Mouse (Mus musculus): Measurements from ENCODE around the gene Zfp988. TPM values are rescaled to one million over a fixed set of nuclear protein-coding genes. Genes with fewer than 3 reads are reported as not detected.
"Not testable (repeated sequence)": the region's sequence is repeated elsewhere in the genome, so short reads cannot be mapped to it uniquely, and the experiment has no call there.

The Zfp988 gene
- polyA plus RNA-seq, 1 experiment, result 25.2 TPM

DNA sequence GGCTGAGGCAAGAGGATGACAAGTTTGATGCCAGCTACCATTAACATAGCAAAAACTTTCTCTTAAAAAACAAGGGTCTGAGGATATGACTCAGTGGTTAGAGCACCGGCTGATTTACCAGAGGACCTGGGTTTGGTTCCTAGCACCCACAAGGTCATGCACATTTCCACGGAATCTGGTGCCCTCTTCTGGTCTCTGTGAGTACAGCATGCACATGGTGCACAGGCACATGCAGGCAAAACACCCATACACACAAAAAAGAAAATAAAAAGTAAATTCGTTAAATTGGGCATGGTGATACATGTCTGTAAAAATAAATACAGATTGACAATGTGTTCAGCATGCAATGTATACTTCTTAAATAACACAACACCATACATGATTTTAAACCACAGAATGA, 34.8 kb downstream of the Zfp988 start:
- H3K27ac ChIP-seq (ENCODE audit: insufficient read depth, low read length); H3K27me3 ChIP-seq (ENCODE audit: control insufficient read depth, insufficient read depth, low read length, poor library complexity, severe bottlenecking); H3K36me3 ChIP-seq (ENCODE audit: control insufficient read depth, insufficient read depth, low read length, poor library complexity, severe bottlenecking); H3K9ac ChIP-seq (ENCODE audit: low read depth, poor library complexity, severe bottlenecking); H3K4me3 ChIP-seq (ENCODE audit: low read depth, low read length); H3K4me1 ChIP-seq (ENCODE audit: control insufficient read depth, insufficient read depth, low read length): not testable (repeated sequence)
- peak; percentile 49 for TF ChIP-seq CTCF (IDR thresholded peaks at IDR 0.05; ENCODE audit: low read depth, low read length)
- peaks cover 24% of the 10 kb centered on the region for H3K9me3 ChIP-seq (replicated peaks; ENCODE audit: control insufficient read depth, insufficient read depth, low read length, poor library complexity, severe bottlenecking)

DNA sequence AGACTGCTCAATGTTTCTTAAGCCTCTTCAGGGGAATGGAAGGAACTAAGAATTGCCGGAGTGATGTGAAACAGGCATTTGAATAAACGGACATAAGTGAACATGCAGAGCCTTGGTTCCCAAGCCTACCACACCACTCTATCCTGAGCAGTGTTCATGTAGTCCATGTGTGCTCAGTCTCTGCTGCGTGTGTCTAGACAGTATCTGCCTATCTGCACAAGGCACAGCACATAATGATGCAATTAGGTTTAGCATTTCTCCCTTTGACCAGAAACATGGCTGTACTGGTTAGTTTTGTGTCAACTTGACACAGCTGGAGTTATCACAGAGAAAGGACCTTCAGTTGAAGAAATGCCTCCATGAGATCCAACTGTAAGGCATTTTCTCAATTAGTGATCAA, 35.4 kb downstream of the Zfp988 start:
- H3K27me3 ChIP-seq (ENCODE audit: control insufficient read depth, insufficient read depth, low read length, poor library complexity, severe bottlenecking); H3K4me3 ChIP-seq (ENCODE audit: low read depth, low read length); H3K36me3 ChIP-seq (ENCODE audit: control insufficient read depth, insufficient read depth, low read length, poor library complexity, severe bottlenecking); H3K27ac ChIP-seq (ENCODE audit: insufficient read depth, low read length); H3K4me1 ChIP-seq (ENCODE audit: control insufficient read depth, insufficient read depth, low read length); H3K9ac ChIP-seq (ENCODE audit: low read depth, poor library complexity, severe bottlenecking): not testable (repeated sequence)
- H3K9me3 ChIP-seq (replicated peaks; ENCODE audit: control insufficient read depth, insufficient read depth, low read length, poor library complexity, severe bottlenecking), result peaks cover 18% of the 10 kb centered on the region

DNA sequence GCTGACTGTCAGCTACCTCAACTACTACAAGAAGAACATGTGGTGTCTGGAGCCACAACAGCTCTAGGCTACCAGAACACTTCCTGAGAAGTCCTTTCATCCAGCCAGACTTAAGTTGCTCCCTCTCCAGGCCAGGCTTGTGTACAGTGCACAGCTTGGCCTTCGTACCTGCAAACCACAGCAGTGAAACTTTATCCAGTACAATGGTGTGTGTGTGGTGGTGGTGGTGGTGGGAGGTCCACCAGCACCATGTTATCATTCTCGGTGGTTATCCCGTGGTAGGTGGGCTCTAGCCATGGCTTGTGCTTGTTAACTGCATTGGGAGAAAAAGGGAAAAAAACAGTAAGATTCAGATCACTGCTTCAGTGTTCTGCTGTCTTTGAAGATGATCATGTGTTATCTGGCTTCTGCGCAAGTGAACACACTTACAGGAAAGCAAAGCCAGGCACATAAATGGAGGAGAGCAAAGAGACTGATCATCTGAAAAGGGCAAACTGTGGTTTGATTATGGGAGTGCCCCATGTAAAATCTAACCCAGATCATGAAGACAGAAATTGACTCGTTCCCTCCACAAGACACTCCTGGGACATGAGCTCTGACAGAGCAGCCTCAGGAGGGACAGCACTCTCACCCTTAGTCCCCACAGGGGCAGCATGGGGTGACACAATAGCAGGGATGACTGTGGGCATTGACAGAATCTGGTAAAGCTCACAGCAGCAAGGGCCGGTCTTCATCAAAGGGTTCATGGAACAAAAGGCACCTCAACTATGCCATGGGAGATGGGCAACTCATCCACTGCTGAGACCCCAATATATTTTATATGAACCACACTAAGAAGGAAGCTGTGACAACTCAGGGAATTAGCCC, 37.8 kb downstream of the Zfp988 start:
- not testable (repeated sequence) for H3K27ac ChIP-seq (ENCODE audit: insufficient read depth, low read length); H3K4me1 ChIP-seq (ENCODE audit: control insufficient read depth, insufficient read depth, low read length); H3K27me3 ChIP-seq (ENCODE audit: control insufficient read depth, insufficient read depth, low read length, poor library complexity, severe bottlenecking); H3K9ac ChIP-seq (ENCODE audit: low read depth, poor library complexity, severe bottlenecking); H3K36me3 ChIP-seq (ENCODE audit: control insufficient read depth, insufficient read depth, low read length, poor library complexity, severe bottlenecking); H3K4me3 ChIP-seq (ENCODE audit: low read depth, low read length); H3K9me3 ChIP-seq (replicated peaks; ENCODE audit: control insufficient read depth, insufficient read depth, low read length, poor library complexity, severe bottlenecking)

DNA sequence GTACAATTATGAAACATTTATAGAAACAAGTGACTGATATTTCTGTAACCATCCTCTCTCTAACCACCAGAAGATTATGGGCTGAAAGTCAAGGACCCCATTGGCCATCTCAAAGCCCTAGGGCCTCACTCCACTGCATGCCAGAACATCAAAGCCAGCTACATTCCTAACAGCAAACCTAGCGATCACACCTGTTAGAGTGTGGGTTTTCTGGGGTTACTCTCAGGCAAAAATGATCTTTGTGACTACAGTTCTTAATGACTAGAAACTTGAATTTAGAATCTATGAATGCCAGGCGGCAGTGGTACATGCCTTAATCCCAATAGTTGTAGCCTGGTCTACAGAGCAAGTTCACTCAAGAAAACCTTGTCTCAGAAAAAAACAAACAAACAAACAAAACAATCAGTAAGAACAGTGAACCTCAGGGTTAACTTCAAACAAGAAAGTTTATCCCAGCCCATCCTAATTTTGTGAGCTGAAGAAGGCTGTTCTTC, 39.6 kb downstream of the Zfp988 start:
- H3K27me3 ChIP-seq (ENCODE audit: control insufficient read depth, insufficient read depth, low read length, poor library complexity, severe bottlenecking); H3K9ac ChIP-seq (ENCODE audit: low read depth, poor library complexity, severe bottlenecking); H3K27ac ChIP-seq (ENCODE audit: insufficient read depth, low read length); H3K9me3 ChIP-seq (replicated peaks; ENCODE audit: control insufficient read depth, insufficient read depth, low read length, poor library complexity, severe bottlenecking); H3K4me1 ChIP-seq (ENCODE audit: control insufficient read depth, insufficient read depth, low read length); H3K4me3 ChIP-seq (ENCODE audit: low read depth, low read length); H3K36me3 ChIP-seq (ENCODE audit: control insufficient read depth, insufficient read depth, low read length, poor library complexity, severe bottlenecking): not testable (repeated sequence)

DNA sequence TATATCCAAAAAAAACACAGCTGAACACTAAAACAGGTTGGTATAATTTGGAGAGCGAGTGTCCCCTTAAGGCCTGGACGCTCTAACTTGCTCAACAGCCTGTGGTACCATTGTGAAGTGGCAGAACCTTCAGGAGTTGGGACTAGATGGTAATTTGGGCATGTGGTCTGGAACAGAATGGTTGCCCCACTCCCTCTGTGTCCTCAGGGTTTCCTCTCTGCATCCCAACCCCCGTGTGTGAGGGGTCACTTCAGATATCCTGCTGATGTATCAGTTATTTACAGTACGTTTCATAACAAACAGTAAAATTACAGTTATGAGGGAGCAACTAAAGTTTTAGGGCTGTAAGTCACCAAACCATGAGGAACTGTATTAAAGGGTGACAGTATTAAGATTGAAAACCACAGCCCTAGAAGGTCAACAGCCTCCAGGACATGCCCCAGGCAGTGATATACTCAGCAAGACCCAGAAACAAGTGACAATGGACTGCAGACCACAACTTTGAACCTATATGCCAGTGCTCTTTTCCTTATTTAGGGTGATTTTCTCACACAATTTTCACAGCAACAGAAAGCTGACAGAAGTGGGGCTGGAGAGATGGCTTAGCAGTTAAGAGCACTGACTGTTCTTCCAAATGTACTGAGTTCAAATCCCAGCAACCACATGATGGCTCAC, 41.0 kb downstream of the Zfp988 start:
- not testable (repeated sequence) for H3K4me1 ChIP-seq (ENCODE audit: control insufficient read depth, insufficient read depth, low read length); H3K27me3 ChIP-seq (ENCODE audit: control insufficient read depth, insufficient read depth, low read length, poor library complexity, severe bottlenecking); H3K9ac ChIP-seq (ENCODE audit: low read depth, poor library complexity, severe bottlenecking); H3K4me3 ChIP-seq (ENCODE audit: low read depth, low read length); H3K27ac ChIP-seq (ENCODE audit: insufficient read depth, low read length); H3K36me3 ChIP-seq (ENCODE audit: control insufficient read depth, insufficient read depth, low read length, poor library complexity, severe bottlenecking)
- peaks cover 10% of the 10 kb centered on the region for H3K9me3 ChIP-seq (replicated peaks; ENCODE audit: control insufficient read depth, insufficient read depth, low read length, poor library complexity, severe bottlenecking)

DNA sequence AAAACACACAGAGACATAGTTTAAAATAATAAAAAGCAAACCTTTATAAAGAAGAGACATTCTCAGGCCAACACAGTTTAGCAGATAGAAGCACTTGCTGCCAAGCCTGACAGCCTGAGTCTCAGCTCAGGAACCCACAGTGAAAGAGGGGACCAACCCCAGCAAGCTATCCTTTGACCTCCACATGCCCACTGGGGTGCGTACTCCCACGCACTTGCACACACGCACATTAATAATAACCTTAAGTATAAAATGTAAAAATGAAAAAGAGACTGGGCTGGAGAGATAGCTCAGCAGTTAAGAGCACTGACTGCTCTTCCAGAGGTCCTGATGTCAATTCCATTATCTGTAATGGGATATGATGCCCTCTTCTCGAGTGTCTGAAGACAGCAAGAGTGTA, 41.8 kb downstream of the Zfp988 start:
- not testable (repeated sequence) for H3K9ac ChIP-seq (ENCODE audit: low read depth, poor library complexity, severe bottlenecking); H3K27me3 ChIP-seq (ENCODE audit: control insufficient read depth, insufficient read depth, low read length, poor library complexity, severe bottlenecking); H3K4me3 ChIP-seq (ENCODE audit: low read depth, low read length); H3K36me3 ChIP-seq (ENCODE audit: control insufficient read depth, insufficient read depth, low read length, poor library complexity, severe bottlenecking); H3K4me1 ChIP-seq (ENCODE audit: control insufficient read depth, insufficient read depth, low read length); H3K27ac ChIP-seq (ENCODE audit: insufficient read depth, low read length)
- peaks cover 10% of the 10 kb centered on the region for H3K9me3 ChIP-seq (replicated peaks; ENCODE audit: control insufficient read depth, insufficient read depth, low read length, poor library complexity, severe bottlenecking)

DNA sequence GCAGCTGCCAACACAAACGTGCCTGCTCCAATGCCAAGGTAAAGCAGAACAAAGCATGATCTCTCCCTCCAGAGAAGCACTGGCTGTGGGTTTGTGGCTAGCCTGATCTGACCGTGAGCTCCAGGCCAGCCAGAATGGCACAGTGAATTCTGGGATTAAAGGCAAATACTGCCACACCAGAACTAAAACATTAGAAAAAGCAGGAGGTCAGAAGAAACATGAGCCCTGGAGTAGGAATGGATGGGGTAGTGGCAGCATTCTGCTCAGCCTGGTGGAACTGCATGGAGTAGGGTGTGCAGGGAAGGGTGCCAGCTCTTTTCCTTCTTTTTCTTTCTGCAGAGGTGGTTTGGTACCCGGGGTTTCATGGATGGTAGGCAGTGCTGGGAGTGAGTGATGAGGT, 42.4 kb downstream of the Zfp988 start:
- not testable (repeated sequence) for H3K27me3 ChIP-seq (ENCODE audit: control insufficient read depth, insufficient read depth, low read length, poor library complexity, severe bottlenecking); H3K9ac ChIP-seq (ENCODE audit: low read depth, poor library complexity, severe bottlenecking); H3K27ac ChIP-seq (ENCODE audit: insufficient read depth, low read length); H3K4me1 ChIP-seq (ENCODE audit: control insufficient read depth, insufficient read depth, low read length); H3K4me3 ChIP-seq (ENCODE audit: low read depth, low read length); H3K36me3 ChIP-seq (ENCODE audit: control insufficient read depth, insufficient read depth, low read length, poor library complexity, severe bottlenecking)
- peaks cover 10% of the 10 kb centered on the region for H3K9me3 ChIP-seq (replicated peaks; ENCODE audit: control insufficient read depth, insufficient read depth, low read length, poor library complexity, severe bottlenecking)

DNA sequence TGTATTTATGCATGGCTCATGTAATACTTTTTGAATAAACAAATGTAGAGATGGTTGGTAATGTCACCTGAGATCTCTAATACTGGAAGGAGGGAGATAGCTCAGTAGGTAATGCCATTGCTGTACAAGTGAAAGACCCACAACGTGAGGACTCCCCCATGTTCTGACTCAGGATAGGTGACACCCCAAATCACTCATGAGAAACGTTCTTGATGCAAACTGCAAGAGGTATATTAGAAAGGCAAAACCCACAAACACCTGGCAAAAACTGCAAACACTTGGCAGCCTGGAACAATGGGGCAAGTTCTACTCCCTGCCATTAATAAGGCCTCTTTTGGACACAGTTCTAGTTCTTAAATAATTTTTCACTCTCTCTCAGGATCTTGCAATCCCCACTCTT, 42.9 kb downstream of the Zfp988 start:
- not testable (repeated sequence) for H3K9ac ChIP-seq (ENCODE audit: low read depth, poor library complexity, severe bottlenecking); H3K27me3 ChIP-seq (ENCODE audit: control insufficient read depth, insufficient read depth, low read length, poor library complexity, severe bottlenecking); H3K4me3 ChIP-seq (ENCODE audit: low read depth, low read length); H3K27ac ChIP-seq (ENCODE audit: insufficient read depth, low read length); H3K4me1 ChIP-seq (ENCODE audit: control insufficient read depth, insufficient read depth, low read length); H3K36me3 ChIP-seq (ENCODE audit: control insufficient read depth, insufficient read depth, low read length, poor library complexity, severe bottlenecking)
- peaks cover 10% of the 10 kb centered on the region for H3K9me3 ChIP-seq (replicated peaks; ENCODE audit: control insufficient read depth, insufficient read depth, low read length, poor library complexity, severe bottlenecking)

DNA sequence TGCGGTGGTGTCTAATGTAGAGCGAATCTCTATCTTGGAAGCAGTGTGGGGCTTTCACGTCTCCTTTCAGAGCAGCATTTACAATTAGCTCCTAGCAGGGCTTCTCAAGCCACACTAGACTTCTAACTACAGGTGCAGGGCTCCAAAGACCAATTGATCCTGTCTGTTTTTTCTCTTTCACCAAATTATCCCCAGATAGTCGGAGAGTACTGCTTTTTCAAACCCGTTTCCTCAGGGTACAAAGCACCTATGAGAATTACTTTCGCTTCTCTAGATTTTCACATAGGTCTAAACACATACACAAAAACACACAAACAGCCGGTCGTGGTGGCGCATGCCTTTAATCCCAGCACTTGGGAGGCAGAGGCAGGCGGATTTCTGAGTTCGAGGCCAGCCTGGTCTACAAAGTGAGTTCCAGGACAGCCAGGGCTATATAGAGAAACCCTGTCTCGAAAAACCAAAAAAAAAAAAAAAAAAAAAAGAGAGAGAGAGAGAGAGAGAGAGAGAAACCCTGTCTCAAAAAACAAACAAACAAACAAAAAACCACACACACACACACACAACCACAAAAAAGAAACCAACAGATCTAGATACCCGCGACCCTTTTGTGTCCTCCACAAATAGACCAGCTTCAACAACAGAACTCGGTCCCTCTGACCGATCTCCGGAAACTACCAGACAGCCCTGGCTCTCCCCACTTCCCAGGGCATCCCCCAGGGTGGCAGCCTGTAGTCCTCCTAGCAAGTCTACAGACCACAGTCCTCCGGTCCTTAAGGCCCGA, 43.6 kb downstream of the Zfp988 start:
- H3K27ac ChIP-seq (ENCODE audit: insufficient read depth, low read length); H3K36me3 ChIP-seq (ENCODE audit: control insufficient read depth, insufficient read depth, low read length, poor library complexity, severe bottlenecking); H3K27me3 ChIP-seq (ENCODE audit: control insufficient read depth, insufficient read depth, low read length, poor library complexity, severe bottlenecking); H3K9ac ChIP-seq (ENCODE audit: low read depth, poor library complexity, severe bottlenecking); H3K4me1 ChIP-seq (ENCODE audit: control insufficient read depth, insufficient read depth, low read length); H3K4me3 ChIP-seq (ENCODE audit: low read depth, low read length): not testable (repeated sequence)
- H3K9me3 ChIP-seq (replicated peaks; ENCODE audit: control insufficient read depth, insufficient read depth, low read length, poor library complexity, severe bottlenecking), result peaks cover 10% of the 10 kb centered on the region
